Mouse (Mus musculus) ES-Bruce4 (cell line): Measurements from ENCODE around the gene Slc37a1.

Source experiments
- CTCF ChIP-seq: IDR thresholded peaks from one replicate; pipeline ENCODE4 v1.8.1; 2011; ENCODE audit warnings: low read depth, low read length
- POLR2A ChIP-seq: IDR thresholded peaks from one replicate; pipeline ENCODE4 v1.8.1; 2011; ENCODE audit warnings: low read length; ENCODE audit not compliant: insufficient read depth

DNA sequence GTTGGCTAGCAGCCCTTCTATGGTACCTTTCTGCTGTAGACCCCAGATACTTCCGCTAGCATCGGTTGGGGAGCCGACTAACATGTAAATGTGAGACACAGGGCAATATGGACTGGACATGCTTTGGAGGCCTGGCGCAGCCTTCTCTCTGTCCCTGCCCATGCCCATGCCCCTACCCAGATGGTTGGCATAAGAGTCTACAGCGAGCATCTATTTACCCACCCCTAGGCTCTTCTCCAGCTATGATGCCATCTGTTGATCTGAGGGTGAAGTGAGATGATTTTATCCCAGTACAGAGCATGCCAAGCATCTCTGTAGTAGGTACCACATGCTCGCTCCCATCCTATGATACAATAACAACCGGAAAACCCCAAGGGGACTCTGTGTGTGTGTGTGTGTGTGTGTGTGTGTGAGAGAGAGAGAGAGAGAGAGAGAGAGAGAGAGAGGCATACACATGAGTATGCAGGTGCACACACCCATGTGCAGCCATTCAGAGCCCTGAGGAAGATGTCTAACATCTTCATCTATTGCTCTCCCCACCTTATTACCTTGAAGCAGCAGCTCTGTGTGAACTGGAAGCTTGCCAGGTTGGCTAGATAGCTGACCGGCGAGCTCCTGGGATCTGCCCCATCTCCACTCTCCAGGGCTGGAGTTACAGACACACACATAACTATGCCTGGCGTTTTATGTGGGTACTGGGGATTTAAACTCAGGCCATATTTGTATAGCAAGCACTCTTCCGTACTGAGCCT lies 48.1 kb downstream of the Slc37a1 start:
- TF ChIP-seq POLR2A = no peak
- TF ChIP-seq CTCF = no peak
